Mouse (Mus musculus) intestine, embryonic 14.5 days (tissue): Measurements from ENCODE around the gene Eps15. TPM values are rescaled to one million over a fixed set of nuclear protein-coding genes. Genes with fewer than 3 reads are reported as not detected.

Experiments used
- ATAC-seq: fragments of 200-750 bp; cut with Nextera tagmentation; replicated peaks from 2 replicates; pipeline ENCODE4 v1.8.0; 2017; ENCODE audit warnings: low read depth, moderate number of reproducible peaks, moderate TSS enrichment, moderate library complexity; ENCODE audit not compliant: low FRiP score, low TSS enrichment
- DNase-seq: peaks from one replicate; pipeline ENCODE4 v3.0.0-alpha.2; 2018; ENCODE audit warnings: low spot score
- H3K27ac ChIP-seq: fragments of 300-500 bp; sonication (generic); 2 replicates; pipeline ENCODE4 v1.5.1; 2014; ENCODE audit warnings: low read depth, mild to moderate bottlenecking, control low read depth
- H3K27me3 ChIP-seq: fragments of 300-500 bp; sonication (generic); replicated peaks from 2 replicates; pipeline ENCODE4 v1.6.1; 2014; ENCODE audit warnings: low read length, control low read depth; ENCODE audit not compliant: control insufficient read depth, insufficient read depth
- H3K36me3 ChIP-seq: fragments of 300-500 bp; sonication (generic); 2 replicates; pipeline ENCODE4 v1.6.1; 2014; ENCODE audit warnings: low read length, control low read depth; ENCODE audit not compliant: control insufficient read depth, insufficient read depth
- H3K4me1 ChIP-seq: fragments of 300-500 bp; sonication (generic); replicated peaks from 2 replicates; pipeline ENCODE4 v1.6.1; 2014; ENCODE audit warnings: low read length, control low read depth, mixed read lengths; ENCODE audit not compliant: control insufficient read depth, insufficient read depth
- H3K4me2 ChIP-seq: fragments of 300-500 bp; sonication (generic); 2 replicates; pipeline ENCODE4 v1.6.1; 2014; ENCODE audit warnings: low read length
- H3K4me3 ChIP-seq: fragments of 300-500 bp; sonication (generic); 2 replicates; pipeline ENCODE4 v1.5.1; 2014; ENCODE audit warnings: low read depth, low read length, control low read depth, mixed read lengths
- H3K9ac ChIP-seq: fragments of 300-500 bp; sonication (generic); 2 replicates; pipeline ENCODE4 v1.6.1; 2014; ENCODE audit warnings: mild to moderate bottlenecking, low read length
- H3K9me3 ChIP-seq: fragments of 300-500 bp; sonication (generic); 2 replicates; pipeline ENCODE4 v1.6.1; 2016; ENCODE audit warnings: low read length, control low read depth; ENCODE audit not compliant: control insufficient read depth
- WGBS: fragments of 180-500 bp; shearing (Covaris S2); extraction: QIAGEN DNeasy Blood & Tissue Kit; methylation state at CpG from one replicate; pipeline ENCODE4 v1.1.7; 2014; 5-methylcytosine and 5-hydroxymethylcytosine counted together
- polyA plus RNA-seq: library from polyadenylated mRNA; unstranded; fragments of >200 nt; fragmentation: Nextera tagmentation; extraction: Ambion mirVana; gene quantifications from 2 replicates; pipeline ENCODE4 v1.2.1, GENCODE M21; 2014

Eps15 gene
- polyA plus RNA-seq, 1 experiment from 2014 or later = 36.6 TPM

DNA sequence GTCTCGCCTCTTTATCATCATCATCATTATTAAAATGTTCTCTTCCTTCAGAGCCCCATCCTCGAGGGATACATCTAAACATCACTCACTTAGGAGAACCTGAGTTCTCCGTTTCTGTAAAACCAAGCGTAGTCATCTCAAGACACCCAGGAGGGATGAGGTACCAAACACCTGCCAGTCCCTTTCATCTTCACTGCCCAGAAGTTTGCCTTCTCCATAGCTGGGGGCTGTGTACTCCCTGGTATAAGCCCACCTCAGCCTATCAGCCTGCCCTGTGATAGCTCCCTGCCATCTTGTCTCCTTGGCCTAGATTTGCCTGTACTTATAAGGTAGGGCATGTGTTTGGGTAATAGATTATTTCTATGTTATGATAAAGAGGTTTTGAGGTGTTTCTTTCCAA is 1.1 kb downstream of the Eps15 start:
- Histone ChIP-seq H3K4me3 (peak overlapping the region; percentile 86), H3K4me2 (peak overlapping the region; percentile 87), H3K9me3 (no peaks in the 10 kb centered on the region), H3K27ac (no peak overlapping the region), H3K9ac (peak overlapping the region; percentile 77), H3K27me3 (no peaks in the 10 kb centered on the region), H3K4me1 (peaks cover 13% of the 10 kb centered on the region), H3K36me3 (no peaks in the 10 kb centered on the region)
- WGBS = 11% methylated on average over 4 of the region's 4 CpGs
- DNase-seq (no peak), ATAC-seq (no peak)

DNA sequence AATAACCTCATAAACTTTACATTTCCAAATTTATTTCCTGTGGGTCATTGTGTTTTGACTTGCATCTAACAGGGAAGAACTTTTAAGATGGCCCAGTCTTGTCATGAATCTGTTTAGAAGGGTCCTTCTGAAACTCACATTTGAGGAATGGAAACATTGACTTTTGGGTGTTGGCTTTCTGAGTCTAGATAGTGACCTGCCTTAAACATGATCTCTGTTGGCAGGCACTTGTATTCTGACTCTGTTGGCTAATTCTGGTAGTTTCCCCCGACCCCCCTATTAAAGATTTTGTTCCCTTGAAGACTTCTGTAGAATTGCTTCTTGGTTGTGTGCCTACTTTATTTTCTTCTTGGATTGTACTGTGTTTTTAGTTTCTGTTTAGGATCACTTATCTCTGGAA is 1.9 kb downstream of the Eps15 start:
- Histone ChIP-seq H3K9ac (no peak overlapping the region), H3K36me3 (no peaks in the 10 kb centered on the region), H3K27ac (no peak overlapping the region), H3K4me1 (peaks cover 13% of the 10 kb centered on the region), H3K4me2 (peak overlapping the region; percentile 87; the same call in 1 of the 2 replicates), H3K9me3 (no peaks in the 10 kb centered on the region), H3K27me3 (no peaks in the 10 kb centered on the region), H3K4me3 (no peak overlapping the region)
- DNase-seq = no peak
- 86% methylated on average over 1 of the region's 1 CpGs for WGBS
- ATAC-seq = no peak

DNA sequence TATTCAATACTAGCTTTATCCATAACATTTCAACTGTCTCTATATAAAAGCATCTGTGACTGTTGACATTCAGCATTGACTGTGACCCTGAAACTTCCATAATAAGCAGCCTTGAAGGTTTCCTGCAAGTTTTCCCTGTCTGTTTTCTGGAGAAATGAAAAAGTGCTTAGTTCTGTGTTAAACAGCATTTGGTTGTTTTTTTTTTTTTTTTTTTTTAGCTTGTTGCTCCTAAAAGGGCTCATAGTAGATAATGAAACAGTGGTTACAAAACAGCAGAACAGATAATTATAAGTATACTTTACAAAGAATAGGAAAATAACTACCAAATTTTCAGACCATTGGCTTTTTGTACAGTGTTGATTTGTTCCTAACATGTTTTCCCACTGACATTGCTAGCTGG is 14.6 kb downstream of the Eps15 start:
- Histone ChIP-seq H3K27ac (no peak overlapping the region), H3K9ac (no peak overlapping the region), H3K36me3 (no peaks in the 10 kb centered on the region), H3K4me2 (no peak overlapping the region), H3K9me3 (no peaks in the 10 kb centered on the region), H3K4me1 (no peaks in the 10 kb centered on the region), H3K4me3 (no peak overlapping the region), H3K27me3 (no peaks in the 10 kb centered on the region)
- ATAC-seq (no peak), DNase-seq (no peak)

DNA sequence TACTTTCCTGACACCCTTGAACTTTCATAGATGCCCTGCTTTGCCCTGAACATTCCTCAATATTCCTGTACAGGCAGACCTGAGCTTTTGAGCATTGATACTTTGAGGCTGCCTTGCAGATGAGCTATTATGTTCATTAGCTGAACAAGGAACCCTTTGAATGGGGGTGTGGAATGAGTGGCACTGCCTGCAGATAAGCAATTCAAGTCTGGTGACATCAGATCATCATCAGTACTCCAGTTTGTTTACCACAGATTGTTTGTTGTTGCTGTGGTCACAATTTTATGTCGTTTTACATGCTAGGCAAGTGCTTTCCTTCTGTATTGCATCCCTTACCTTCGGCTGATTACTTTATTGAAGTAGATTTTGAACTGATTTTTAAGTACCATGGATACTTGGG is 16.4 kb downstream of the Eps15 start:
- ATAC-seq (no peak), DNase-seq (no peak)
- Histone ChIP-seq H3K9ac (no peak overlapping the region), H3K4me3 (no peak overlapping the region), H3K36me3 (no peaks in the 10 kb centered on the region), H3K27ac (no peak overlapping the region), H3K4me1 (no peaks in the 10 kb centered on the region), H3K4me2 (no peak overlapping the region), H3K27me3 (no peaks in the 10 kb centered on the region), H3K9me3 (no peaks in the 10 kb centered on the region)
- 77% methylated on average over 2 of the region's 2 CpGs for WGBS

DNA sequence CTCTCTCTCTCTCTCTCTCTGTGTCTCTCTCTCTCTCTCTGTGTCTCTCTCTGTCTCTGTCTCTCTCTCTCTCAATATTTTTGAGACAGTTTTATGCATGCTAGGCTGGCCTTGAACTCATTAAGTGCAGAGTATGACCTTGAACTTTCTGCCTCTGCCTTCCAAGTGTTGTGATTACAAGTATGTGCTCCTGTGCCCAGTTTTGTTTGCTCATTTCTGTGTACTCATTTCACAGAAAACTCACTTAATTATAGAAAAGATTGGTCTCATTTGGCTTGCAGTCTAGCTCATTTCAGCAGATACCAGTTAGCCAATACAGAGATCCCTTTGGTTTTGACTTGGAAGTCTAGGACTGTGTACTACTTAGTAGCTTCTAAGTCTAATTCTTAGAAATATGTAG is 19.1 kb downstream of the Eps15 start:
- no peak for ATAC-seq
- Histone ChIP-seq H3K4me3 (no peak overlapping the region), H3K27me3 (no peaks in the 10 kb centered on the region), H3K9ac (no peak overlapping the region), H3K36me3 (no peaks in the 10 kb centered on the region), H3K9me3 (no peaks in the 10 kb centered on the region), H3K4me2 (no peak overlapping the region), H3K4me1 (no peaks in the 10 kb centered on the region), H3K27ac (no peak overlapping the region)
- DNase-seq = no peak

DNA sequence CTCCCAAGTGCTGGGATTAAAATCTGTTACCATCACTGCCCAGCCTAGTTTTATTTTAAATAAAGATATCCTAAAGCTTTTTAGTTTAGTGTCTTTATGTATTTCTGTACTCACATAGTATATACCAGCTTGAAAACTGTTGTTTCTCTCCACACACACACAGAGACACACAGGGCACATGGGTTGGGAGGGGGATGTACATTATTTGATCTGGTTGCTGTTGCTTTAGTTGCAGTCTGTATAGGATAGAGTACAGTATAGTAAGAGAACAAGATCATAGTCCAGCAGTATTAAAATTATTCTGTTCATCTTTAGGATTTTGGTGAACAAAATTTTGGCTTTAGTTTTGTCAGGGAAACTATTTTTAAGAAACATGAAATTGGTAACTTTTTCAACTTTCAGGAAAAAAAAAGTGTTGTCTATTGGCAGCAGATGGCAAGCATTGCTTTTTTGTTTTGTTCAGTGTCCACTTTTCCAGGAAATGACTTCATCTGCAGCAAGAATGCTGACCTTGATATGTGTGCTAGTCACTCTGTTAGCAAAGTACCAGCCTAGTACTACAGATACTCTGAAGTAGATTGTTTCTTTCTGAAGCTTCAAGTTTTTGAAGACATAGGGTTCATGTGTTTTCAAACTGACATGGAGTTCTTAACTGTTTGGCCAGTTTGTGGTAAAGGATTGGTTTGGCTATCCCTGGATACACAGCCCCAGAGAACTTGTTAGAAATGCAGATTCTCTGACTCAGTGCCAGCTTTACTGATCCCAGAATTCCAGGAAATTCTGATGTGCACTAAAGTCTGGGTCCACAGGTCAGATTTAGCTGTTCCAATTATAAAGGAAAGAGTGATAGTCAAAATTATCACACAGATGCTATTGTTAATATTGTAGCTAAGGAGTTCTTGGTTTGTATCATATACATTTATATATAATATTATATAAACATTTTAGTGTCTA is 37.1 kb downstream of the Eps15 start:
- no peak for DNase-seq
- no peak overlapping the region for H3K27ac ChIP-seq
- no peaks in the 10 kb centered on the region for H3K4me1 ChIP-seq

DNA sequence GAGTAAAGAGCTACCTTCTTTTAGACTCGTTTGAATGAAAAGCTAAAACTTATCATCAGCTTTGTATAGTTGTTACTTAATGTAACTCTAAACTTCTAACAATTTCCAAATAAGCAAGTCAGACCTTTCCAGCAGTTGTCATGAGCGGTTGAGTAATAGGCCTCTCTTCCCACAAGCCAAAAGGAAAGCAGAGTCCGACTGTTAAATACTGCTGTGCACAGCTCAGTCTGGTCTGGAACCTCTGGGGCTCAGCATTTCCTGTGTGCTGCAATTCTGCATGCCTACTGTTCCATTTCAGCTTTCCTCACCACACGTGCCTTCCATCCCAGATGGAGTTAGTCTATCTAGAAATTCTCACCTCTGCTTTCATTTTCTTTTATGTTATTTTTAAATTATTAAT is 56.7 kb downstream of the Eps15 start:
- DNase-seq = no peak

More for the DNA sequence above, 37.1 kb downstream of the Eps15 start:
- Histone ChIP-seq H3K9ac (no peak overlapping the region), H3K27me3 (no peaks in the 10 kb centered on the region), H3K36me3 (peaks cover 19% of the 10 kb centered on the region), H3K9me3 (no peaks in the 10 kb centered on the region), H3K4me3 (no peak overlapping the region), H3K4me2 (no peak overlapping the region)
- no peak for ATAC-seq

DNA sequence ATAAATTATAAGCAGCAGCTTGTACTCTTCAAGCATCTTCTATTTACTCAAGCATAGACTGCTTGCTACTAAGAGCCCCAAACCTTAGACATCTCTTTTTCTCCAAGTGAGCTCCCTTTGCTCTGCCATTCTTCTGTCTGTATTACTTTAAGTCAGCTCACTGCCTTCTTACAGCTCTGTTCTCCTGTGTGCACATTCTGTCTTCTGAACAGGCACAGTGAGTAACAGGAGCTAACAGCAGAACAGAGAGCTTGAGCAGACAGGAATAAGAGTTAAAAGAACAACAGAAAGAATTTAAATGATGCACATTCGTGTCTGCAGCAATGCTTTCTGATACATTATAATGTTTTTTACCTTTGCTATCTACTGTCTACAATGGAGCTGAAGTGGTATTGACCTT is 61.2 kb downstream of the Eps15 start:
- H3K4me2 ChIP-seq = no peak overlapping the region
- ATAC-seq = no peak
- WGBS = 63% methylated on average over 1 of the region's 1 CpGs
- no peak overlapping the region for H3K27ac ChIP-seq
- H3K4me3 ChIP-seq = no peak overlapping the region
- no peaks in the 10 kb centered on the region for H3K9me3 ChIP-seq
- H3K36me3 ChIP-seq = peaks cover 6% of the 10 kb centered on the region; the same call in 1 of the 2 replicates
- no peaks in the 10 kb centered on the region for H3K4me1 ChIP-seq
- no peaks in the 10 kb centered on the region for H3K27me3 ChIP-seq
- no peak overlapping the region for H3K9ac ChIP-seq
- DNase-seq = no peak

More for the DNA sequence above, 56.7 kb downstream of the Eps15 start:
- peaks cover 20% of the 10 kb centered on the region for H3K36me3 ChIP-seq
- H3K9me3 ChIP-seq = no peaks in the 10 kb centered on the region
- H3K4me2 ChIP-seq = no peak overlapping the region
- H3K9ac ChIP-seq = no peak overlapping the region
- H3K27me3 ChIP-seq = no peaks in the 10 kb centered on the region
- no peak overlapping the region for H3K27ac ChIP-seq
- WGBS = 64% methylated on average over 4 of the region's 4 CpGs
- ATAC-seq = no peak
- H3K4me1 ChIP-seq = no peaks in the 10 kb centered on the region
- no peak overlapping the region for H3K4me3 ChIP-seq
